Mouse (Mus musculus) liver, embryonic 11.5 days (tissue): ENCODE measurements around the gene Cfap97. TPM values are rescaled to one million over a fixed set of nuclear protein-coding genes. Genes with fewer than 3 reads are reported as not detected.
A peak's percentile ranks its signal among the peaks of the same experiment; 100 is the strongest.
"Not testable (repeated sequence)": the region's sequence is repeated elsewhere in the genome, so short reads cannot be mapped to it uniquely, and the experiment has no call there.

Experiments
- ATAC-seq: fragments of 200-750 bp; cut with Nextera tagmentation; replicated peaks from 2 replicates; pipeline ENCODE4 v1.8.0; 2017; ENCODE audit warnings: moderate number of reproducible peaks, mild to moderate bottlenecking, moderate TSS enrichment, moderate library complexity; ENCODE audit not compliant: low FRiP score
- DNase-seq: peaks from one replicate; pipeline ENCODE4 v3.0.0-alpha.2; 2017; ENCODE audit warnings: low spot score
- H3K27ac ChIP-seq: fragments of 300-500 bp; sonication (generic); 2 replicates; pipeline ENCODE4 v1.5.1; 2014; ENCODE audit warnings: mild to moderate bottlenecking, low read depth, low read length, control low read depth
- H3K27me3 ChIP-seq: fragments of 300-500 bp; sonication (generic); replicated peaks from 2 replicates; pipeline ENCODE4 v1.6.1; 2014; ENCODE audit warnings: low read length, mixed read lengths; ENCODE audit not compliant: control insufficient read depth, insufficient read depth
- H3K36me3 ChIP-seq: fragments of 300-500 bp; sonication (generic); 2 replicates; pipeline ENCODE4 v1.6.1; 2014; ENCODE audit warnings: mild to moderate bottlenecking, low read length, moderate library complexity, mixed read lengths; ENCODE audit not compliant: control insufficient read depth, insufficient read depth
- H3K4me1 ChIP-seq: fragments of 300-500 bp; sonication (generic); replicated peaks from 2 replicates; pipeline ENCODE4 v1.6.1; 2014; ENCODE audit warnings: low read length, mixed read lengths; ENCODE audit not compliant: control insufficient read depth, insufficient read depth
- H3K4me2 ChIP-seq: fragments of 300-500 bp; sonication (generic); 2 replicates; pipeline ENCODE4 v1.6.1; 2014; ENCODE audit warnings: mild to moderate bottlenecking, control low read depth, moderate library complexity
- H3K4me3 ChIP-seq: fragments of 300-500 bp; sonication (generic); 2 replicates; pipeline ENCODE4 v1.5.1; 2014; ENCODE audit warnings: low read depth, low read length, control low read depth
- H3K9ac ChIP-seq: fragments of 300-500 bp; sonication (generic); 2 replicates; pipeline ENCODE4 v1.6.1; 2014; ENCODE audit warnings: low read depth, low read length, control low read depth
- H3K9me3 ChIP-seq: fragments of 300-500 bp; sonication (generic); 2 replicates; pipeline ENCODE4 v1.6.1; 2016; ENCODE audit warnings: low read length, inconsistent platforms, mixed read lengths; ENCODE audit not compliant: control insufficient read depth
- WGBS: fragments of 180-500 bp; shearing (Covaris S2); extraction: QIAGEN DNeasy Blood & Tissue Kit; methylation state at CpG from one replicate; pipeline ENCODE4 v1.1.7; 2014; 5-methylcytosine and 5-hydroxymethylcytosine counted together
- polyA plus RNA-seq: library from polyadenylated mRNA; unstranded; fragments of >200 nt; fragmentation: Nextera tagmentation; extraction: Ambion mirVana; gene quantifications from 2 replicates; pipeline ENCODE4 v1.2.1, GENCODE M21; 2014

Cfap97 gene
- polyA plus RNA-seq, 1 experiment from 2014 or later = 16.2 TPM

- H3K4me2 ChIP-seq = no peak overlapping the region
- no peak for ATAC-seq
- no peaks in the 10 kb centered on the region for H3K27me3 ChIP-seq
- H3K4me1 ChIP-seq = no peaks in the 10 kb centered on the region
- no peaks in the 10 kb centered on the region for H3K36me3 ChIP-seq
- DNase-seq = no peak
- WGBS = 78% methylated on average over 3 of the region's 3 CpGs
- no peak overlapping the region for H3K27ac ChIP-seq
- H3K9ac ChIP-seq = no peak overlapping the region
- H3K9me3 ChIP-seq = no peaks in the 10 kb centered on the region
- H3K4me3 ChIP-seq = no peak overlapping the region
Measured at GRCm38 (mm10) chr8:46225501-46225900, 73.9 kb downstream of the Cfap97 start.

GRCm38 (mm10) chr8:46226622-46227021, 75.1 kb downstream of the Cfap97 start:
- WGBS = 83% methylated on average over 5 of the region's 5 CpGs
- Histone ChIP-seq H3K36me3 (no peaks in the 10 kb centered on the region), H3K4me3 (no peak overlapping the region), H3K9me3 (no peaks in the 10 kb centered on the region), H3K4me2 (no peak overlapping the region), H3K27ac (no peak overlapping the region), H3K9ac (no peak overlapping the region), H3K4me1 (no peaks in the 10 kb centered on the region), H3K27me3 (no peaks in the 10 kb centered on the region)
- no peak for ATAC-seq
- DNase-seq = no peak

GRCm38 (mm10) chr8:46231968-46232367, 80.4 kb downstream of the Cfap97 start:
- not testable (repeated sequence) for H3K4me1 ChIP-seq, H3K4me3 ChIP-seq, DNase-seq, H3K9me3 ChIP-seq, H3K36me3 ChIP-seq, H3K4me2 ChIP-seq, H3K27ac ChIP-seq, H3K9ac ChIP-seq, ATAC-seq, H3K27me3 ChIP-seq
- 75% methylated on average over 7 of the region's 7 CpGs for WGBS

GRCm38 (mm10) chr8:46232798-46233197, 81.2 kb downstream of the Cfap97 start:
- H3K27ac ChIP-seq = no peak overlapping the region
- H3K36me3 ChIP-seq = no peaks in the 10 kb centered on the region
- no peak overlapping the region for H3K4me3 ChIP-seq
- no peaks in the 10 kb centered on the region; the same call in 1 of the 2 replicates for H3K4me1 ChIP-seq
- H3K4me2 ChIP-seq = no peak overlapping the region
- ATAC-seq = no peak
- DNase-seq = no peak
- H3K9ac ChIP-seq = no peak overlapping the region
- 62% methylated on average over 8 of the region's 8 CpGs for WGBS
- no peaks in the 10 kb centered on the region for H3K9me3 ChIP-seq
- no peaks in the 10 kb centered on the region for H3K27me3 ChIP-seq

GRCm38 (mm10) chr8:46234736-46235135, 83.2 kb downstream of the Cfap97 start:
- Histone ChIP-seq H3K4me3 (no peak overlapping the region), H3K27me3 (no peaks in the 10 kb centered on the region), H3K9me3 (no peaks in the 10 kb centered on the region), H3K4me2 (no peak overlapping the region), H3K4me1 (no peaks in the 10 kb centered on the region; the same call in 1 of the 2 replicates), H3K9ac (no peak overlapping the region), H3K27ac (no peak overlapping the region), H3K36me3 (no peaks in the 10 kb centered on the region)
- WGBS = 74% methylated on average over 4 of the region's 4 CpGs
- no peak for ATAC-seq
- no peak for DNase-seq

- Histone ChIP-seq H3K27me3 (no peaks in the 10 kb centered on the region), H3K36me3 (no peaks in the 10 kb centered on the region), H3K4me1 (no peaks in the 10 kb centered on the region; the same call in 1 of the 2 replicates), H3K4me3 (no peak overlapping the region), H3K9ac (no peak overlapping the region), H3K4me2 (no peak overlapping the region), H3K9me3 (no peaks in the 10 kb centered on the region), H3K27ac (no peak overlapping the region)
- ATAC-seq (no peak), DNase-seq (no peak)
- 60% methylated on average over 7 of the region's 7 CpGs for WGBS
Measured at GRCm38 (mm10) chr8:46236441-46237223, 85.1 kb downstream of the Cfap97 start.

GRCm38 (mm10) chr8:46241568-46242374, 90.2 kb downstream of the Cfap97 start:
- Histone ChIP-seq H3K4me2 (no peak overlapping the region), H3K27ac (no peak overlapping the region), H3K9ac (no peak overlapping the region), H3K9me3 (no peaks in the 10 kb centered on the region), H3K4me3 (no peak overlapping the region), H3K36me3 (no peaks in the 10 kb centered on the region), H3K4me1 (no peaks in the 10 kb centered on the region; the same call in 1 of the 2 replicates), H3K27me3 (no peaks in the 10 kb centered on the region)
- WGBS = 36% methylated on average over 13 of the region's 13 CpGs
- DNase-seq = peak; percentile 61
- peak; percentile 70; the same call in 1 of the 2 replicates for ATAC-seq

GRCm38 (mm10) chr8:46242946-46243345, 91.4 kb downstream of the Cfap97 start:
- H3K4me1 ChIP-seq = no peaks in the 10 kb centered on the region
- no peaks in the 10 kb centered on the region for H3K9me3 ChIP-seq
- DNase-seq (no peak), ATAC-seq (no peak)
- H3K4me2 ChIP-seq = no peak overlapping the region
- H3K27ac ChIP-seq = no peak overlapping the region
- WGBS = 55% methylated on average over 7 of the region's 7 CpGs
- H3K9ac ChIP-seq = no peak overlapping the region
- no peaks in the 10 kb centered on the region for H3K27me3 ChIP-seq
- no peaks in the 10 kb centered on the region for H3K36me3 ChIP-seq
- no peak overlapping the region for H3K4me3 ChIP-seq
